Mouse (Mus musculus): Measurements from ENCODE around the gene Cradd.

GRCm38 (mm10) chr10:95361260-95361841 is 37.4 kb upstream of the Cradd start:
- TF ChIP-seq TAL1 (IDR thresholded peaks at IDR 0.05; ENCODE audit: low read length) = no peak
- no peak for TF ChIP-seq GATA1 (IDR thresholded peaks at IDR 0.05; ENCODE audit: low read length)
